Mouse (Mus musculus): ENCODE measurements around the gene B4galnt2. TPM values are rescaled to one million over a fixed set of nuclear protein-coding genes. Genes with fewer than 3 reads are reported as not detected.

The B4galnt2 gene
- polyA plus RNA-seq, 1 experiment from 2014 or later, result not detected

DNA sequence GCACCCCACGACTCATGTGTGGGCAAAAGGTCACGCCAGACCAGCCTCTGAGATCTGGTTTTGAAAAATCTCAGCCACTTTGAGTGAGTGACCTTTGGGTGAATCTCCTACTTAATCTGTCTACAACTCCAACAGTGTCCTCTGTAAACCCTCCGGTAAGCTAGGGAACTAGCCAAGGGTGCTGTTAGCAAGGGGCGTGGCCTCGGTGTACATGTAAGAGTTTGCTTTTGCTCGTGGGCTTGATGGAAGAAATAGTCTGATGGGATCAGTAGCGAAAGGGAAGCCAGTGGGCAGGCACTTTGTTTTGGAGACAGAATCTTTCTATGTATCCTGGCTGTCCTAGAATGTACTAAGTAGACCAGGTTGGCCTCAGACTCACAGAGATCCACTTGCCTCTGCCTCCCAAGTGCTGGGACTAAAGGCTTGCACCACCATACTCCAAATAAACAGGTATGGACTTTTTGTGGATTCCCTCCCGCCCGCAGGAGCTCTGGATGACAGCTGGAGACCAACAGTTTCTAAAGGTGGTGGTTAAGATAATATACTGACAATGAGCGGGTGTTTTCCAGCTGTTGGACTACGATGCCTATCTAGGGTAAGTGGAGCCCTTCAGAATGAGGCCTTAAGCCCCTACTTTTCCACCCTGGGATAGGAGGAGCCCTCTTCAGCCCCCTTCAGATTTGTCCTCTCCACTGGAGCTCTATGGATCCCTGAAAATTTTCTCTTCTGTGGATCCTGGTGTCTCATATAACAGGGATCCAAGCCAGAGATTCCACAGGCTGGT, 86.3 kb downstream of the B4galnt2 start:
- no peak overlapping the region for H3K4me2 ChIP-seq
- H3K9ac ChIP-seq, result no peak overlapping the region
- H3K36me3 ChIP-seq, result no peaks in the 10 kb centered on the region
- H3K4me1 ChIP-seq (replicated peaks), result peaks cover 36% of the 10 kb centered on the region
- H3K27me3 ChIP-seq, result peaks cover 91% of the 10 kb centered on the region
- no peak overlapping the region for H3K27ac ChIP-seq (replicated peaks)
- H3K4me3 ChIP-seq, result no peak overlapping the region
- no peak for ATAC-seq (ENCODE audit: low read depth)
- WGBS, result 79% methylated on average over 11 of the region's 11 CpGs
- no peaks in the 10 kb centered on the region for H3K9me3 ChIP-seq

DNA sequence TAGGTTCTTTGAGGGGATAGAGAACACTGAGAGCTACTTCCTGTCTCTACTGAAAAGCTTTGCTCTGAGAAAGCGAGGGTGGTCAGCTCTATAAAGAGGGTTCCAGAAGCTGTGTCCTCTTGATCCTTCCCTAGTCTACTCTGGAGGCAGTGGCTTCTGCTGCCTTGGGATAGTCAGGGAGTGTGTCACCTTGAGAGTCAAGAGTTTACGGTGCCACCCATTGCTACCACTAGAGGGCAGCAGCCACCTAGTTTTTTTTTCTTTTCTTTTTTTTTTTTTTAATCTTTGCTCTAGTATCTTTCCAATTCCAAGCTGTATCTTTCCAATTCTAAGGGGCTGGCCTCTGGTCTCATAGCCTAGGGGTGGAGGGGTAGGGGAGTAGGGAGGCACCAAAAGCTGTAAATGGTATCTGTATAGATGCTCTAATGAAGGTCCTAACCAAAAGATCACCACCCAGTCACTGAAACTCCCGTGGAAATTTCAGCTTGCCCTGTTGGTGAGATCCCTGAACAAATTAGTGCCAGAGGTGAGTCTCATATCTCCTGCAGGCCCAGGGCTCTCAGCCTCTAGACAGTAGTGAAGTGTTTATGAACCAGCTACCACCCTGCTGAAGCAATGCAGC, 87.1 kb downstream of the B4galnt2 start:
- Histone ChIP-seq H3K9me3 (no peaks in the 10 kb centered on the region), H3K4me1 (replicated peaks) (peaks cover 33% of the 10 kb centered on the region), H3K4me3 (no peak overlapping the region), H3K27ac (replicated peaks) (no peak overlapping the region), H3K4me2 (no peak overlapping the region), H3K36me3 (no peaks in the 10 kb centered on the region), H3K27me3 (peaks cover 91% of the 10 kb centered on the region), H3K9ac (no peak overlapping the region)
- 21% methylated on average over 3 of the region's 3 CpGs for WGBS
- no peak for ATAC-seq (ENCODE audit: low read depth)

DNA sequence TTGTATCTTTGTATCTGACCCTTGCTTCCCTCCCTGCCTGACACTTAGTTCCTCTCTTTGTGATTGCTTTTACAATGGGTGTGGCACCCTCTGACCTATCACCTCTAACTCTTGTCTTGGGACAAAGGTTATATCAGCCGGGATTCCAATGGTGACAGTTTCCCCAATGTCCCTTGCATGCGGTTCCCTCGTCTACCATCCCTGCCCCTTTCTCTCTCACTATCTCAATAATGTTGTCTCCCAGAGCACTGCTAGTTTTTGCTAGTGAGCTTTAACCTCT, 87.6 kb downstream of the B4galnt2 start:
- H3K27me3 ChIP-seq, result peaks cover 88% of the 10 kb centered on the region
- H3K4me2 ChIP-seq, result no peak overlapping the region
- H3K9ac ChIP-seq, result no peak overlapping the region
- no peaks in the 10 kb centered on the region for H3K9me3 ChIP-seq
- WGBS, result 17% methylated on average over 3 of the region's 3 CpGs
- H3K4me1 ChIP-seq (replicated peaks), result peaks cover 33% of the 10 kb centered on the region
- no peaks in the 10 kb centered on the region for H3K36me3 ChIP-seq
- ATAC-seq (ENCODE audit: low read depth), result no peak
- no peak overlapping the region for H3K27ac ChIP-seq (replicated peaks)
- no peak overlapping the region for H3K4me3 ChIP-seq

DNA sequence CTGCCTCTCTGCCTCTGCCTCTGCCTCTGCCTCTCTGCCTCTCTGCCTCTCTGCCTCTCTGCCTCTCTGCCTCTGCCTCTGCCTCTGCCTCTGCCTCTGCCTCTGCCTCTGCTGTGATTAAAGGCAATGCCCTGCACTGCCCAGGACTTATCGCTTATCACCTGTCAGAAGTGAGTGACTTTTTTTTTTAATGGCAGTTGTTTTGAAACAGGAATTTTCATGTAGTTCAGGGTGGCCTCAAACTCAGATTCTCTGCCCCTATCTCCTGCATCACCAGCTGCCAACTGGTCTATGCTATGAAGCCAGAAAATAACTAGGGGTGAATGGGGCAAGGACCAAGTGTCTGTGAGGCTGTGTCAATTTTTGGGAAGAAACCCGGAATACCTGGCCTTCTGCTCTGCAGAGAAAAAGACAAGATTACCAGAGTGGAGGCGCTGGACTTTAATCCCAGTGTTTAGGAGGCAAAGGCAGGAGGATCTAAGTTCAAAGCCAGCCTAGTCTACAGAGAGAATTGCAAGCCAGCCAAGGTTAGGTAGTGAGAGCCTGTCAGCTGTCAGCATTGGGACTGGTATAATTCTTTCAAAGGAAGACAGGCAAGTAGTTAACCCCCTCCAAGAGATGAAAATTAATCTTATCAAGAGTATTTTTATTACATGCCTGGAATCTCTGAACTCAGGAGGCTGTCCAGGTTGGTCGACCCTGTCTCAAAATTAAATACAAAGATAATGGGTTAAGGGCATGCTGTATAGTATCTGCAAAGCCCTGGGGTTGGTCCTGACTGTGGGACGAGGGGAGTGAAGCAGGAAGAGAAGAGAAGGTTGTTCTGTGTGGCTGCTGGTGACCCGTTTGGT, 88.1 kb downstream of the B4galnt2 start:
- no peak overlapping the region for H3K4me3 ChIP-seq
- no peak overlapping the region for H3K4me2 ChIP-seq
- ATAC-seq (ENCODE audit: low read depth), result no peak
- peaks cover 82% of the 10 kb centered on the region for H3K27me3 ChIP-seq
- WGBS, result 47% methylated on average over 6 of the region's 6 CpGs
- H3K27ac ChIP-seq (replicated peaks), result no peak overlapping the region
- no peaks in the 10 kb centered on the region for H3K9me3 ChIP-seq
- H3K4me1 ChIP-seq (replicated peaks), result peaks cover 33% of the 10 kb centered on the region
- no peak overlapping the region for H3K9ac ChIP-seq
- H3K36me3 ChIP-seq, result no peaks in the 10 kb centered on the region

DNA sequence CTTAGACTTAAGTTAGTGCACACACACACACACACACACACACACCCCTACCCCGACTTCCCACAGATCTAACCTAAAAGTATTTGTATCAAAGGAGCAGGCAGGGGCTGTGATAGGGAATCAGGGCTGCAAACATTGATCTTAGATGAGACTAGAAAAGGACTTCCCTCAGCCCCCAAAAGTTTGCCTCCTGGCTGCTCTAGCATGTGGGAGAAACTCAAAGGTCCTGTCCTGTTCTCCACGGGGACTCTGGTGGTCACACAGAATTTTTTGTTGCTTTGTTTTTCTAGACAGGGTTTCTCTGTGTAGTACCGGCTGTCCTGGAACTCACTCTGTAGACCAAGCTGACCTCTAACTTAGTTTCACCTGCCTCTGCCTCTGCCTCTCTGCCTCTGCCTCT, 89.1 kb downstream of the B4galnt2 start:
- 59% methylated on average over 3 of the region's 3 CpGs for WGBS
- peaks cover 73% of the 10 kb centered on the region for H3K27me3 ChIP-seq
- H3K4me3 ChIP-seq, result no peak overlapping the region
- H3K9me3 ChIP-seq, result no peaks in the 10 kb centered on the region
- no peak overlapping the region for H3K27ac ChIP-seq (replicated peaks)
- ATAC-seq (ENCODE audit: low read depth), result no peak
- H3K9ac ChIP-seq, result no peak overlapping the region
- H3K36me3 ChIP-seq, result no peaks in the 10 kb centered on the region
- peaks cover 23% of the 10 kb centered on the region for H3K4me1 ChIP-seq (replicated peaks)
- no peak overlapping the region for H3K4me2 ChIP-seq

DNA sequence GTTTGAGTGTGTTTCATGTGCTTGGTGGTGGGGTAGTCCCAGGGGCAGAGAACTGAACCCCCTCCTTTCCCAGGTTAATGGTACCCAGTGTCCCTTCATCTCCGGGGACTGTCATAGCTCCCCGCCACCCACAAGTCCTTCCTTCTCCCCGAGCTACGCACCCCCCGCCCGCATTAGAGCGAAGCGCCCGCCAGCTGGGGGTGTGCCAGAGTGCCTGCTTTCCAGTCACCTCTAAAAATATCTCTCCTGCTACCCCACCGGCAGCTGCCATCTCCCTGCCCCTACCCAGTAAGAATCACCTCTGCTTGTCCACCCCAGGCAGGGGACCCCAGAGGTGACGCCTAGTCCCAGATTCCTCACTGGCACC, 89.8 kb downstream of the B4galnt2 start:
- 2% methylated on average over 11 of the region's 11 CpGs for WGBS
- no peak overlapping the region for H3K27ac ChIP-seq (replicated peaks)

DNA sequence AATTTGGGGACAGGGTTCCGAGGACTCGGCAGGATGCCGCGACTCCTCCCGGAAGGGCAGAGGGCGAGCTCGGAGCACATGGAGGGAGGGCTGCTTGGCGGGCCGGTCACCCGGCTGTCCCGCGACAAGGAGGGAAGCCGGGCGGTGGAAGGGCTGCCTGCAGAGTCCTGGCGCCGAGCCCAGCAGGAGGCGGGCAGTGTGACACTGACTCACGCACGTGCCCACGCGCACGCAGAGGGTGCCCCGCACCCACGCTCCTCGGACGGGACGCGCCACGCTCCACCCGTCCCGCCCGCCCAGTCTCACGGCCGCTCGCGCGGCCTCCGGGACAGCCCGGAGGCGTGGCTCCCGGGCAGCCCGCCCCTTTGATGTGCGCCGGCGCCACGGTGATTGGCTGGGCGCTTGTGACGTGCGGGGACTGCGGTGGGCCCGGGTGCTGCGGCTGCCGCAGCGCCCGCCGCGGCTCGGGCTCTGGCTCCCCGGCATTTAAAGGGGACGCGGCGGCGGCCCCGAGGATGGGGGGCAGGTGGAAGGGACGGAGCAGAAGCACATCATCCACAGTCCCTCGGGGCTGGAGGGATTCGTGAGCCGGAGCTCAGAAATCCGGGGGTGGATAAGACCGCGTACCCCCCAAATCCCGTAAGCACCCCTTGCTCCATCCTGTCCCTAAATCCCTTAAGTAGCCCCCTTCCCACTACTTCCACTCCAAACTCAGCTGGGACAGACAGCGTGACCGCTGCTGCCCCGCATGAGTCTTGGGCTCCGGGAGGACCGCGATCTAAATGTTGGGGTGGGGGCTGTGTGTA, 90.4 kb downstream of the B4galnt2 start, which contains the start of gene Phospho1:
TSS of gene Phospho1 (plus strand) at position 429 of the 806 bp plus-strand sequence.
- H3K9ac ChIP-seq, result peak within 1 kb of the TSS; percentile 77
- no peaks in the 10 kb centered on the region for H3K9me3 ChIP-seq
- peak within 1 kb of the TSS; percentile 98 for H3K4me2 ChIP-seq
- WGBS, result 0% methylated on average over 75 of the region's 78 CpGs
- no peaks in the 10 kb centered on the region for H3K36me3 ChIP-seq
- peaks cover 60% of the 10 kb centered on the region for H3K27me3 ChIP-seq
- H3K4me3 ChIP-seq, result peak within 1 kb of the TSS; percentile 61
- ATAC-seq (ENCODE audit: low read depth), result peak; percentile 98
- peaks cover 13% of the 10 kb centered on the region for H3K4me1 ChIP-seq (replicated peaks)
- no peak within 1 kb of the TSS for H3K27ac ChIP-seq (replicated peaks)

More for the DNA sequence above, 89.8 kb downstream of the B4galnt2 start:
- peaks cover 66% of the 10 kb centered on the region for H3K27me3 ChIP-seq
- no peaks in the 10 kb centered on the region for H3K36me3 ChIP-seq
- H3K4me1 ChIP-seq (replicated peaks), result peaks cover 16% of the 10 kb centered on the region
- H3K9me3 ChIP-seq, result no peaks in the 10 kb centered on the region
- peak overlapping the region; percentile 77 for H3K9ac ChIP-seq
- ATAC-seq (ENCODE audit: low read depth), result peak; percentile 33; the same call in 1 of the 2 replicates
- peak overlapping the region; percentile 61 for H3K4me3 ChIP-seq
- peak overlapping the region; percentile 98 for H3K4me2 ChIP-seq

DNA sequence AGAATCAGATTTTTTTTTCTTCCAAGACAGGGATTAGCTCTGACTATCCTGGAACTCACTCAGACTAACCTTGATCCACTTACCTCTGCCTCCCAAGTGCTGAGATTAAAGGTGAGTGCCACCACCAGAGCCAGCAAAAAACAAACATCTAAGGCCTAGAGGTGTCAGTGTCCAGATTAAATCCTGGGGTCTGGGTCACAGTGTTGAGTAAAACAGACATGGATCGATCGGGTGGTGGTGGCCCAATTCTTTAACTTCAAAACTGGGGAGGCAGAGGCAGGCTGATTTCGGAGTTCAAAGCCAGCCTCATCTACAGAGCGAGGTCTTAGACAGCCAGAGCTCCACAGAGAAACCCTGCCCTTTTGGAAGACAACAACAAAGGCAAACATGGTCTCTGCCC, 92.3 kb downstream of the B4galnt2 start:
- WGBS, result 90% methylated on average over 4 of the region's 4 CpGs
- peaks cover 43% of the 10 kb centered on the region for H3K27me3 ChIP-seq
- ATAC-seq (ENCODE audit: low read depth), result no peak
- H3K4me3 ChIP-seq, result no peak overlapping the region
- no peak overlapping the region for H3K4me2 ChIP-seq
- H3K27ac ChIP-seq (replicated peaks), result no peak overlapping the region
- H3K9ac ChIP-seq, result no peak overlapping the region
- peaks cover 13% of the 10 kb centered on the region for H3K4me1 ChIP-seq (replicated peaks)
- no peaks in the 10 kb centered on the region for H3K9me3 ChIP-seq
- no peaks in the 10 kb centered on the region for H3K36me3 ChIP-seq

DNA sequence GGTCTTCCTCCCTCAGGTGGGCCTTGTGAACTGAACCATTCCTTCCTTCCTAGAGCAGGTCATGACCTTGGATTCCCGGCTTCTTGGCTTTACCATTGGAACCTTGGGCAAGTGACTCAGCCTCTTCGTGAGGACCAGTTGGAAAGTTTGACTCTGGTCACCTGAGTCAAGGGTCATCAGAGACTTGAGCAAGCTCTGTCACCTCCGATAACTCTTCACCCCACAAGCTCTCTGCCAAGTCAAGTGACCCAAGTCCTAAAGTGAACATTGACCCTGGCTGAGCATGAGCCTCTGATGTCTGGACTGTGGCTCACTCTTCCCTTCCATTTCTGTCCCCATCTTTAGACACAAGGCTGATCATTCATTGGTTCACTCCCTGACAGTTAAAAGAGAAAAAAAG, 93.2 kb downstream of the B4galnt2 start:
- Histone ChIP-seq H3K27me3 (peaks cover 33% of the 10 kb centered on the region), H3K9me3 (no peaks in the 10 kb centered on the region), H3K4me3 (no peak overlapping the region), H3K27ac (replicated peaks) (no peak overlapping the region), H3K36me3 (no peaks in the 10 kb centered on the region), H3K4me2 (no peak overlapping the region), H3K4me1 (replicated peaks) (peaks cover 13% of the 10 kb centered on the region), H3K9ac (no peak overlapping the region)
- ATAC-seq (ENCODE audit: low read depth), result no peak
- WGBS, result 90% methylated on average over 3 of the region's 3 CpGs

DNA sequence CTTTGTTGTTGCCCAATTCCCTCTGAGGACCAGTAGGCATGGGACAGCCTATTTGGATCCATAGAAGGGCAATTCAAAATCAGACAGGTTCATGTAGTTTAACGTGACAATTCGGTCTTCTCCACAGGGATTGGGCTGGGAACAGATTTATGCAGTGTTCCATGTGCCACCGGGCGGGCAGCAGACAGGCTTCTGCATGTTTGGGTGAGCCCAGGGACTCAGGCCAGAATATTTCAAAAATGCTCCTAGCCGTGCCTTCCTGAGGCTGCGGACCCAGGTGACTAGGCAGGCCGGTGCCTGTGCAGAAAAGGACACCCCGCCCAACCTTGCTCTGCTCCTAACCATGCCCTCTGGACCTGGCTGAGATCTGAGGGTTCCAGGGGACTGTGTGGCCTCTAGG, 95.6 kb downstream of the B4galnt2 start:
- 88% methylated on average over 8 of the region's 8 CpGs for WGBS
- Histone ChIP-seq H3K9ac (no peak overlapping the region), H3K4me2 (no peak overlapping the region), H3K9me3 (no peaks in the 10 kb centered on the region), H3K36me3 (no peaks in the 10 kb centered on the region), H3K4me1 (replicated peaks) (peaks cover 7% of the 10 kb centered on the region; the same call in 1 of the 2 replicates), H3K27ac (replicated peaks) (no peak overlapping the region), H3K27me3 (peaks cover 15% of the 10 kb centered on the region), H3K4me3 (no peak overlapping the region)
- no peak for ATAC-seq (ENCODE audit: low read depth)
